Mouse (Mus musculus) heart, embryonic 10.5 days (tissue): ENCODE results near the gene Cdkn3. TPM values are rescaled to one million over a fixed set of nuclear protein-coding genes. Genes with fewer than 3 reads are reported as not detected.
"Not testable (repeated sequence)": the region's sequence is repeated elsewhere in the genome, so short reads cannot be mapped to it uniquely, and the experiment has no call there.

ENCODE experiments used
- DNase-seq: peaks from one replicate; pipeline ENCODE4 v3.0.0-alpha.2; 2017; ENCODE audit warnings: low spot score
- H3K27ac ChIP-seq: fragments of 300-500 bp; sonication (generic); 2 replicates; pipeline ENCODE4 v1.5.1; 2016; ENCODE audit warnings: mild to moderate bottlenecking
- H3K27me3 ChIP-seq: fragments of 300-500 bp; sonication (generic); 2 replicates; pipeline ENCODE4 v1.6.1; 2016; ENCODE audit warnings: mild to moderate bottlenecking; ENCODE audit not compliant: poor library complexity, insufficient read depth, severe bottlenecking
- H3K36me3 ChIP-seq: fragments of 300-500 bp; sonication (generic); 2 replicates; pipeline ENCODE4 v1.6.1; 2016; ENCODE audit warnings: mild to moderate bottlenecking, moderate library complexity
- H3K4me1 ChIP-seq: fragments of 300-500 bp; sonication (generic); 2 replicates; pipeline ENCODE4 v1.6.1; 2016; ENCODE audit warnings: mild to moderate bottlenecking
- H3K4me3 ChIP-seq: fragments of 300-500 bp; sonication (generic); 2 replicates; pipeline ENCODE4 v1.5.1; 2016; ENCODE audit warnings: mild to moderate bottlenecking, moderate library complexity
- H3K9me3 ChIP-seq: fragments of 300-500 bp; sonication (generic); 2 replicates; pipeline ENCODE4 v1.6.1; 2016; ENCODE audit warnings: mild to moderate bottlenecking, moderate library complexity
- WGBS: fragments of 180-500 bp; shearing (Covaris S2); methylation state at CpG from one replicate; pipeline ENCODE4 v1.1.7; 2016; 5-methylcytosine and 5-hydroxymethylcytosine counted together
- polyA plus RNA-seq: library from polyadenylated mRNA; unstranded; fragments of >200 nt; fragmentation: Nextera tagmentation; extraction: Ambion mirVana; gene quantifications from 2 replicates; pipeline ENCODE4 v1.2.1, GENCODE M21; 2016

Cdkn3 gene
- polyA plus RNA-seq, 1 experiment from 2014 or later: 46.8 TPM

- Histone ChIP-seq H3K36me3 (peaks cover 23% of the 10 kb centered on the region), H3K4me1 (peaks cover 21% of the 10 kb centered on the region)
- not testable (repeated sequence) for H3K27ac ChIP-seq, H3K4me3 ChIP-seq, DNase-seq, H3K9me3 ChIP-seq, H3K27me3 ChIP-seq
- 83% methylated on average over 6 of the region's 6 CpGs for WGBS
Observed at GRCm38 (mm10) chr14:46819961-46820360, 59.6 kb downstream of the Cdkn3 start.

Other genes with a start within 250 kb of the Cdkn3 start
- gene Cnih1, start 27.9 kb downstream of the Cdkn3 start, polyA plus RNA-seq: 197 and 200 TPM in 2 replicates
- gene Gmfb, start 61.7 kb downstream of the Cdkn3 start, polyA plus RNA-seq: 73.6 and 75.6 TPM in 2 replicates
- 30.1 and 33.8 TPM in 2 replicates for gene Cgrrf1, start 71.6 kb downstream of the Cdkn3 start, polyA plus RNA-seq
- gene Samd4, start 122.3 kb downstream of the Cdkn3 start, polyA plus RNA-seq: 11.1 and 17.0 TPM in 2 replicates